13 mouse cellular contexts compared by ENCODE assay signal in genomic region chr1:168410611-168411010, GRCm38 (mm10). TPM values are rescaled to one million over a fixed set of nuclear protein-coding genes. Genes with fewer than 3 reads are reported as not detected.
DNase-seq lines count a peak whose midpoint lies in the region; ATAC-seq and TF ChIP-seq lines count a peak whose summit lies in the region.
"Had no signal": no experiment of that assay in that cellular context is flagged by ENCODE, and none has a peak within 500 bp of the region (broad histone marks: within the 10 kb centered on the region; RNA-seq: fewer than 3 reads in every experiment).

No protein-coding gene starts in this region.

- H3K4me1 ChIP-seq in kidney, postnatal 0 days (replicated peaks; ENCODE audit: insufficient read depth, low read length) = peaks cover 25% of the 10 kb centered on the region
- H3K4me1 ChIP-seq in embryonic facial prominence, embryonic 11.5 days (ENCODE audit: control insufficient read depth, insufficient read depth, low read length) = peaks cover 5% of the 10 kb centered on the region; the same call in 1 of the 2 replicates
- peaks cover 54% of the 10 kb centered on the region for H3K4me1 ChIP-seq in limb, embryonic 12.5 days (replicated peaks)
- H3K4me1 ChIP-seq: liver, embryonic 15.5 days had no signal

- H3K36me3 ChIP-seq in kidney, postnatal 0 days (ENCODE audit: insufficient read depth, low read length) = peaks cover 21% of the 10 kb centered on the region
- no peaks in the 10 kb centered on the region for H3K36me3 ChIP-seq in embryonic facial prominence, embryonic 11.5 days (replicated peaks; ENCODE audit: control insufficient read depth, insufficient read depth, low read depth, low read length)
- H3K36me3 ChIP-seq in limb, embryonic 12.5 days = peaks cover 32% of the 10 kb centered on the region
- H3K36me3 ChIP-seq: liver, embryonic 15.5 days had no signal

- peak; percentile 59 for DNase-seq in heart, adult 11 months
- DNase-seq in heart, postnatal 4 days = no peak
- peak; percentile 83 for DNase-seq in kidney, postnatal 0 days (ENCODE audit: low spot score)
- DNase-seq in kidney, adult 9 months = no peak
- peak; percentile 78 for DNase-seq in embryonic facial prominence, embryonic 11.5 days (ENCODE audit: low spot score)
- DNase-seq in thymus, postnatal 25 days = no peak
- DNase-seq in left cerebral cortex, adult 18-20 months (ENCODE audit: low spot score in 2 of 2) = no peak
- DNase-seq: adrenal gland, adult 2 months; cerebellum, adult 11 months had no signal

- no peak for TF ChIP-seq CTCF in kidney, postnatal 0 days (IDR thresholded peaks at IDR 0.05; ENCODE audit: low read depth)

- H3K27ac ChIP-seq in kidney, postnatal 0 days = peak overlapping the region; percentile 42; the same call in 1 of the 2 replicates
- H3K27ac ChIP-seq in embryonic facial prominence, embryonic 11.5 days (replicated peaks; ENCODE audit: low read depth, low read length) = peak overlapping the region; percentile 52; the same call in 1 of the 2 replicates
- 0 out of 2 replicates have a peak overlapping the region, but pooled peaks have one; percentile 1 for H3K27ac ChIP-seq in limb, embryonic 12.5 days
- H3K27ac ChIP-seq: liver, embryonic 15.5 days had no signal

- H3K9me3 ChIP-seq in kidney, postnatal 0 days (replicated peaks; ENCODE audit: low read length) = no peaks in the 10 kb centered on the region
- no peaks in the 10 kb centered on the region for H3K9me3 ChIP-seq in embryonic facial prominence, embryonic 11.5 days (replicated peaks; ENCODE audit: control insufficient read depth, low read length)
- H3K9me3 ChIP-seq in limb, embryonic 12.5 days = no peaks in the 10 kb centered on the region
- H3K9me3 ChIP-seq: liver, embryonic 15.5 days had no signal

- no peaks in the 10 kb centered on the region for H3K27me3 ChIP-seq in kidney, postnatal 0 days (ENCODE audit: insufficient read depth, low read length)
- no peaks in the 10 kb centered on the region for H3K27me3 ChIP-seq in embryonic facial prominence, embryonic 11.5 days (ENCODE audit: control insufficient read depth, insufficient read depth, low read length)
- H3K27me3 ChIP-seq in limb, embryonic 12.5 days = peaks cover 7% of the 10 kb centered on the region
- H3K27me3 ChIP-seq: liver, embryonic 15.5 days had no signal

- H3K4me2 ChIP-seq in kidney, postnatal 0 days (ENCODE audit: low read length) = peak overlapping the region; percentile 13; the same call in 1 of the 2 replicates
- H3K4me2 ChIP-seq in embryonic facial prominence, embryonic 11.5 days (ENCODE audit: low read depth, low read length) = no peak overlapping the region
- peak overlapping the region; percentile 4; the same call in 1 of the 2 replicates for H3K4me2 ChIP-seq in limb, embryonic 12.5 days
- H3K4me2 ChIP-seq: liver, embryonic 15.5 days had no signal

- H3K4me3 ChIP-seq in kidney, postnatal 0 days (replicated peaks; ENCODE audit: low read depth, low read length) = no peak overlapping the region
- no peak overlapping the region for H3K4me3 ChIP-seq in embryonic facial prominence, embryonic 11.5 days (ENCODE audit: low read depth, low read length)
- H3K4me3 ChIP-seq in limb, embryonic 12.5 days (replicated peaks) = no peak overlapping the region
- H3K4me3 ChIP-seq: erythroblast, embryonic 14.5 days; liver, embryonic 15.5 days had no signal

- H3K9ac ChIP-seq in kidney, postnatal 0 days (ENCODE audit: low read depth, low read length) = no peak overlapping the region
- H3K9ac ChIP-seq in embryonic facial prominence, embryonic 11.5 days (replicated peaks; ENCODE audit: low read length) = no peak overlapping the region
- H3K9ac ChIP-seq in limb, embryonic 12.5 days (replicated peaks) = no peak overlapping the region
- H3K9ac ChIP-seq: liver, embryonic 15.5 days had no signal

- ATAC-seq in kidney, postnatal 0 days (replicated peaks; ENCODE audit: low FRiP score, low read depth) = peak; percentile 57
- ATAC-seq in embryonic facial prominence, embryonic 11.5 days (replicated peaks; ENCODE audit: insufficient number of reproducible peaks, low FRiP score, low TSS enrichment, low read depth) = peak; percentile 77
- ATAC-seq in limb, embryonic 12.5 days (ENCODE audit: insufficient number of reproducible peaks, insufficient read depth, low FRiP score, low TSS enrichment, low read depth) = no peak

- 17% methylated on average over 10 of the region's 10 CpGs for WGBS in kidney, postnatal 0 days
- WGBS in embryonic facial prominence, embryonic 11.5 days = 3% methylated on average over 10 of the region's 10 CpGs
- 9% methylated on average over 10 of the region's 10 CpGs for WGBS in limb, embryonic 12.5 days

RNA-seq across cellular contexts. Expression of gene Pbx1, which starts 21.5 kb away (rescaled TPM):
- total RNA-seq in heart, postnatal 4 days (2021) = 100 to 1,000 TPM in 1 of 2 experiments, 10 to 100 TPM in 1; 90.6 to 101 TPM
- polyA plus RNA-seq in kidney, postnatal 0 days (2015; fragmentation: Nextera tagmentation; extraction: Ambion mirVana) = 55.7 and 59.4 TPM in 2 replicates
- 46.0 and 47.8 TPM in 2 replicates for polyA plus RNA-seq in embryonic facial prominence, embryonic 11.5 days (2014; fragmentation: Nextera tagmentation; extraction: Ambion mirVana)
- polyA plus RNA-seq in limb, embryonic 12.5 days (2016; fragmentation: Nextera tagmentation; extraction: Ambion mirVana) = 30.9 and 32.9 TPM in 2 replicates
- total RNA-seq in left cerebral cortex, adult 18-20 months (2021) = 100 to 1,000 TPM; 130 to 135 TPM
- total RNA-seq: MEL had no signal

Comparison
In these comparisons a context has a peak if more than half of its experiments do, and no peak if none do; other contexts are left out.
1. DNase-seq: peak in heart, adult 11 months (single experiment), kidney, postnatal 0 days (single experiment) and embryonic facial prominence, embryonic 11.5 days (single experiment); none in heart, postnatal 4 days (single experiment), kidney, adult 9 months (single experiment), thymus, postnatal 25 days (single experiment) and left cerebral cortex, adult 18-20 months (0 of 2).
2. H3K27ac ChIP-seq: peak in every context shown above with its lines; median percentile 52 in embryonic facial prominence, embryonic 11.5 days; 42 in kidney, postnatal 0 days; 1 in limb, embryonic 12.5 days.